Mouse (Mus musculus): Measurements from ENCODE around the gene Apex2. TPM values are rescaled to one million over a fixed set of nuclear protein-coding genes. Genes with fewer than 3 reads are reported as not detected.

Gene Apex2
- polyA plus RNA-seq, 2 experiments = 8.2 to 8.9 TPM

- ATAC-seq (ENCODE audit: insufficient read depth) (no peak), DNase-seq (ENCODE audit: low read depth in 3 of 3, low spot score in 3 of 3) (no peak)
- Histone ChIP-seq H3K4me1 (replicated peaks; ENCODE audit: control insufficient read depth in 2 of 2, insufficient read depth in 2 of 2, low read length in 1 of 2) (no peaks in the 10 kb centered on the region; a peak in 2 of 4 replicates), H3K9ac (replicated peaks) (no peak overlapping the region), H3K36me3 (replicated peaks; ENCODE audit: control insufficient read depth, insufficient read depth, low read depth) (no peaks in the 10 kb centered on the region), H3K27me3 (ENCODE audit: control insufficient read depth, insufficient read depth, low read length) (no peaks in the 10 kb centered on the region), H3K27ac (no peak overlapping the region), H3K4me3 (ENCODE audit: insufficient read depth in 1 of 2, low read depth in 2 of 2, low read length in 2 of 2) (no peak overlapping the region), H3K9me3 (ENCODE audit: control insufficient read depth, low read length) (no peaks in the 10 kb centered on the region), H3K4me2 (ENCODE audit: low read depth) (no peak overlapping the region)
- TF ChIP-seq EP300 (IDR thresholded peaks at IDR 0.05; ENCODE audit: low read depth) (no peak), CTCF (IDR thresholded peaks at IDR 0.05; ENCODE audit: low read depth) (no peak)
Measured at GRCm38 (mm10) chrX:150541684-150542083, 48.0 kb downstream of the Apex2 start.

DNA sequence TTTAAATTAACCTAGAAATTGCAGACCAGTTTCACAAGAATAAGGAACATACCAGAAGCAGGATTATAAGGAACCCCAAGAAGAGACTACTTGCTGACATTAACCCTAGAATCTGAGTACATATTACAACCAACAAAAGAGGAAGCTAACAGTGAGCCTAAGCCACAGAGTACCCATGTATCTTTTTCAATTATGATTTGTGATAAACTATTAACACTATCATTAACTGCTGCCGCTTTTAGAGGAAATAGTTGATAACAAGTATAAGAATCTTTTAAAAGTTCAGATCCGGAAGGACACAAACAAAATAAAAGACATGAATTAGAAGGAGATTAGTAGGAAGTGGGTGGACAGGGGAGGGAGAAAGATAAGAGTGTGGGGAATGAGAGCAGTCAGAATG is 49.6 kb downstream of the Apex2 start:
- no peaks in the 10 kb centered on the region; a peak in 1 of 4 replicates for H3K4me1 ChIP-seq (replicated peaks; ENCODE audit: control insufficient read depth in 2 of 2, insufficient read depth in 2 of 2, low read length in 1 of 2)
- H3K4me2 ChIP-seq (ENCODE audit: low read depth) = no peak overlapping the region
- no peak for TF ChIP-seq EP300 (IDR thresholded peaks at IDR 0.05; ENCODE audit: low read depth)
- no peak for TF ChIP-seq CTCF (IDR thresholded peaks at IDR 0.05; ENCODE audit: low read depth)
- WGBS (ENCODE audit: insufficient replicate concordance) = 36% methylated on average over 2 of the region's 2 CpGs
- H3K27ac ChIP-seq = no peak overlapping the region
- H3K36me3 ChIP-seq (replicated peaks; ENCODE audit: control insufficient read depth, insufficient read depth, low read depth) = no peaks in the 10 kb centered on the region
- H3K9ac ChIP-seq (replicated peaks) = no peak overlapping the region
- H3K27me3 ChIP-seq (ENCODE audit: control insufficient read depth, insufficient read depth, low read length) = no peaks in the 10 kb centered on the region
- no peak overlapping the region for H3K4me3 ChIP-seq (ENCODE audit: insufficient read depth in 1 of 2, low read depth in 2 of 2, low read length in 2 of 2)
- ATAC-seq (ENCODE audit: insufficient read depth) (no peak), DNase-seq (ENCODE audit: low read depth in 3 of 3, low spot score in 3 of 3) (no peak)
- H3K9me3 ChIP-seq (ENCODE audit: control insufficient read depth, low read length) = no peaks in the 10 kb centered on the region

GRCm38 (mm10) chrX:150516477-150516876 is 73.2 kb downstream of the Apex2 start:
- no peaks in the 10 kb centered on the region for H3K9me3 ChIP-seq (ENCODE audit: control insufficient read depth, low read length)
- no peaks in the 10 kb centered on the region for H3K27me3 ChIP-seq (ENCODE audit: control insufficient read depth, insufficient read depth, low read length)
- H3K4me2 ChIP-seq (ENCODE audit: low read depth) = peak overlapping the region; percentile 57
- peak overlapping the region; percentile 51 for H3K9ac ChIP-seq (replicated peaks)
- ATAC-seq (ENCODE audit: insufficient read depth) = peak; percentile 89
- 32% methylated on average over 1 of the region's 1 CpGs for WGBS (ENCODE audit: insufficient replicate concordance)
- H3K4me3 ChIP-seq (ENCODE audit: insufficient read depth in 1 of 2, low read depth in 2 of 2, low read length in 2 of 2) = no peak overlapping the region
- DNase-seq (ENCODE audit: low read depth in 3 of 3, low spot score in 3 of 3) = peak in 1 of 3 experiments; percentile 43
- no peaks in the 10 kb centered on the region for H3K36me3 ChIP-seq (replicated peaks; ENCODE audit: control insufficient read depth, insufficient read depth, low read depth)
- H3K4me1 ChIP-seq (replicated peaks; ENCODE audit: control insufficient read depth in 2 of 2, insufficient read depth in 2 of 2, low read length in 1 of 2) = peaks cover 17 to 26% of the 10 kb centered on the region in 2 experiments
- TF ChIP-seq EP300 (IDR thresholded peaks at IDR 0.05; ENCODE audit: low read depth) (peak; percentile 44), CTCF (IDR thresholded peaks at IDR 0.05; ENCODE audit: low read depth) (no peak)
- H3K27ac ChIP-seq = peak overlapping the region; percentile 93

DNA sequence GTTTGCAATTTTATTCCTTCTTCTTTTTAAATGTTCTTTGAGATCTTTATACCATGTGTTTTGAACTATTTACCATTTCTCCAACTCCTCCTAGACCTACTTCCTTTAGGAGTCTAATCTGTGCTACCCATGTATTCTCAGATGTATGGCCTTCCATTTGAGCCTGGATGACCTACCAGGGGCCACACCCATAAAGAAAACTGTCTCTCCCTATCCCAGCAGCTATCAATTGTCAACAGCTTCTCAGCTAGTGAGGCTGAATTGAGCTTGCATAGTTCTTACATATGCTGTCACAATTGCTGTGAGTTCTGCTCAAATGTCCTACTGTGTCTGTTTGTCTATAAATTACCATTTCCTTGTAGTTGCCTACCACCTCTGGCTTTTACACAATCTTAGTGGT is 73.7 kb downstream of the Apex2 start:
- peak; percentile 94 for ATAC-seq (ENCODE audit: insufficient read depth)
- H3K9ac ChIP-seq (replicated peaks) = peak overlapping the region; percentile 51
- peak overlapping the region; percentile 93 for H3K27ac ChIP-seq

DNA sequence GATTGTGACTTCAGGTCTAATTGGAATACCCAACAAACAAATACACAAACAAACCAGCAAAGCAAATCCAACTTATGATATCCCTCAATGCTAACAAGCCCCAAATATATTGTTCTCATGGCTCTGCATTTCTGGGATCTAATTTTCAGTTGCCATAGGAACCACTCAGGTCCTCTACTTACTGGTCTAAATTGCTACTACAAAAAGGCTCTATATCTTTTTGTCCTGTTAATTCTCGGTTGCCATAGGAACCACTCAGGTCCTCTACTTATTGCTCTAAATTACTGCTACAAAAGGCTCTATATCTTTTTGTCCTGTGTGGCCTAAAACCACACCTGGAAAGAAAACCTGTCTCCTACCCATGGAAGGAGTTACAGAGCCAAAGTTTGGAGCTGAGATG is 75.5 kb downstream of the Apex2 start:
- Histone ChIP-seq H3K4me1 (replicated peaks; ENCODE audit: control insufficient read depth in 2 of 2, insufficient read depth in 2 of 2, low read length in 1 of 2) (peaks cover 21 to 32% of the 10 kb centered on the region in 2 experiments), H3K27me3 (ENCODE audit: control insufficient read depth, insufficient read depth, low read length) (no peaks in the 10 kb centered on the region), H3K36me3 (replicated peaks; ENCODE audit: control insufficient read depth, insufficient read depth, low read depth) (no peaks in the 10 kb centered on the region), H3K9me3 (ENCODE audit: control insufficient read depth, low read length) (no peaks in the 10 kb centered on the region), H3K4me2 (ENCODE audit: low read depth) (no peak overlapping the region), H3K9ac (replicated peaks) (no peak overlapping the region), H3K4me3 (ENCODE audit: insufficient read depth in 1 of 2, low read depth in 2 of 2, low read length in 2 of 2) (no peak overlapping the region), H3K27ac (no peak overlapping the region)
- no peak for TF ChIP-seq EP300 (IDR thresholded peaks at IDR 0.05; ENCODE audit: low read depth)
- no peak for TF ChIP-seq CTCF (IDR thresholded peaks at IDR 0.05; ENCODE audit: low read depth)
- 69% methylated on average over 1 of the region's 1 CpGs for WGBS (ENCODE audit: insufficient replicate concordance)
- DNase-seq (ENCODE audit: low read depth in 3 of 3, low spot score in 3 of 3) (no peak), ATAC-seq (ENCODE audit: insufficient read depth) (no peak)

More for the DNA sequence above, 73.7 kb downstream of the Apex2 start:
- peak; percentile 61 to 65 (median 63) for DNase-seq (ENCODE audit: low read depth in 3 of 3, low spot score in 3 of 3)
- TF ChIP-seq CTCF (IDR thresholded peaks at IDR 0.05; ENCODE audit: low read depth) = no peak
- TF ChIP-seq EP300 (IDR thresholded peaks at IDR 0.05; ENCODE audit: low read depth) = peak; percentile 58
- H3K4me1 ChIP-seq (replicated peaks; ENCODE audit: control insufficient read depth in 2 of 2, insufficient read depth in 2 of 2, low read length in 1 of 2) = peaks cover 19 to 31% of the 10 kb centered on the region in 2 experiments
- H3K4me3 ChIP-seq (ENCODE audit: insufficient read depth in 1 of 2, low read depth in 2 of 2, low read length in 2 of 2) = no peak overlapping the region
- H3K27me3 ChIP-seq (ENCODE audit: control insufficient read depth, insufficient read depth, low read length) = no peaks in the 10 kb centered on the region
- H3K4me2 ChIP-seq (ENCODE audit: low read depth) = peak overlapping the region; percentile 57
- no peaks in the 10 kb centered on the region for H3K9me3 ChIP-seq (ENCODE audit: control insufficient read depth, low read length)
- H3K36me3 ChIP-seq (replicated peaks; ENCODE audit: control insufficient read depth, insufficient read depth, low read depth) = no peaks in the 10 kb centered on the region

All from liver, embryonic 14.5 days (tissue).